Mouse (Mus musculus) bone marrow macrophage, adult 2 months (primary cell): ENCODE results near the gene Gtf2f1.

Experiments used
- CTCF ChIP-seq: IDR thresholded peaks from 2 replicates; pipeline ENCODE4 v1.5.1; 2012; ENCODE audit warnings: low read depth, mild to moderate bottlenecking, low read length, moderate library complexity
- POLR2A ChIP-seq: IDR thresholded peaks from 2 replicates; pipeline ENCODE4 v1.6.1; 2012; ENCODE audit warnings: mild to moderate bottlenecking, low read depth, low read length, borderline replicate concordance

DNA sequence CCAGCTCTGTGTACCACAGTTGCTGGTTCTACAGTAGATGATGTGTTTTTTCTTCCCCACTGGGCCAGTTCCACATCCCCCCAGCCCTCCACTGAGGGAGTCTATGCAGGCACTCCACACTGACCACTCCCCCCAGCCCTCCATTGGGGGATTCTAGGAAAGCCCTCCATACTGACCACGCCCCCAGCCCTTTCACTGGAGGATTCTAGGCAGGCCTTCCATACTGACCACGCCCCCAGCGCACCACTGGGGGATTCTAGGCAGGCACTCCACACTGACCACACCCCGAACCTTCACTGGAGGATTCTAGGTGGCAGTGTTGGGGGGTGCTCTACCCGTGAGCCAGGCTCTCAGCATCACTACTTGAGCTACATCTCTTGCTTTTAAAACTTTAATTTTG is 36.3 kb upstream of the Gtf2f1 start:
- no peak for TF ChIP-seq POLR2A
- no peak for TF ChIP-seq CTCF
